ENCODE assay signal across 21 mouse cellular contexts in genomic region chr5:46795102-46795501, GRCm38 (mm10).
"Had no signal": no experiment of that assay in that cellular context is flagged by ENCODE, and none has a peak within 500 bp of the region (broad histone marks: within the 10 kb centered on the region; RNA-seq: fewer than 3 reads in every experiment).

No protein-coding gene starts in this region.

- H3K4me2 ChIP-seq: limb, embryonic 15.5 days; liver, embryonic 11.5 days; lung, embryonic 14.5 days; midbrain, embryonic 13.5 days; neural tube, embryonic 13.5 days had no signal

- DNase-seq: kidney, adult 11 months; kidney, adult 9 months; kidney, postnatal 25 days; layer of hippocampus, adult 9-11 months; liver, postnatal 0 days; lung, embryonic 14.5 days; right cerebral cortex, adult 18-20 months; right cerebral cortex, postnatal 14 days; right cerebral cortex, postnatal 4 days; thymus, postnatal 25 days had no signal

- H3K36me3 ChIP-seq: limb, embryonic 15.5 days; midbrain, embryonic 13.5 days; neural tube, embryonic 13.5 days had no signal

- H3K9ac ChIP-seq: limb, embryonic 15.5 days; liver, embryonic 14.5 days; liver, postnatal 0 days; lung, embryonic 14.5 days; midbrain, embryonic 13.5 days; neural tube, embryonic 13.5 days had no signal

- ATAC-seq: liver, postnatal 0 days; lung, postnatal 0 days; midbrain, embryonic 13.5 days; midbrain, embryonic 16.5 days had no signal

- H3K27me3 ChIP-seq: limb, embryonic 15.5 days; midbrain, embryonic 13.5 days; neural tube, embryonic 13.5 days had no signal

- H3K27ac ChIP-seq: kidney, postnatal 0 days; layer of hippocampus, adult 2 months; limb, embryonic 15.5 days; liver, embryonic 14.5 days; macrophage; midbrain, embryonic 13.5 days; neural tube, embryonic 13.5 days had no signal

- H3K4me3 ChIP-seq: layer of hippocampus, adult 2 months; limb, embryonic 15.5 days; midbrain, embryonic 13.5 days; myocyte; neural tube, embryonic 13.5 days had no signal

- H3K9me3 ChIP-seq: limb, embryonic 15.5 days; midbrain, embryonic 13.5 days; neural tube, embryonic 13.5 days had no signal
